Mouse (Mus musculus) intestine, postnatal 0 days (tissue): Measurements from ENCODE around the gene Gap43. TPM values are rescaled to one million over a fixed set of nuclear protein-coding genes. Genes with fewer than 3 reads are reported as not detected.
A peak's percentile ranks its signal among the peaks of the same experiment; 100 is the strongest.
"Not testable (repeated sequence)": the region's sequence is repeated elsewhere in the genome, so short reads cannot be mapped to it uniquely, and the experiment has no call there.

Experiments used
- ATAC-seq: fragments of 200-750 bp; cut with Nextera tagmentation; 2 replicates; pipeline ENCODE4 v1.8.0; 2017; ENCODE audit warnings: mild to moderate bottlenecking, moderate TSS enrichment, moderate library complexity
- H3K27ac ChIP-seq: fragments of 300-500 bp; sonication (generic); 2 replicates; pipeline ENCODE4 v1.5.1; 2014; ENCODE audit warnings: mild to moderate bottlenecking, low read depth, low read length, moderate library complexity
- H3K27me3 ChIP-seq: fragments of 300-500 bp; sonication (generic); replicated peaks from 2 replicates; pipeline ENCODE4 v1.6.1; 2014; ENCODE audit warnings: low read length, mixed read lengths; ENCODE audit not compliant: control insufficient read depth, insufficient read depth
- H3K36me3 ChIP-seq: fragments of 300-500 bp; sonication (generic); 2 replicates; pipeline ENCODE4 v1.6.1; 2014; ENCODE audit warnings: mild to moderate bottlenecking, moderate library complexity; ENCODE audit not compliant: control insufficient read depth, insufficient read depth
- H3K4me1 ChIP-seq: fragments of 300-500 bp; sonication (generic); replicated peaks from 2 replicates; pipeline ENCODE4 v1.6.1; 2014; ENCODE audit warnings: antibody characterized with exemption, low read length, mixed read lengths; ENCODE audit not compliant: control insufficient read depth, insufficient read depth
- H3K4me2 ChIP-seq: fragments of 300-500 bp; sonication (generic); replicated peaks from 2 replicates; pipeline ENCODE4 v1.6.1; 2014; ENCODE audit warnings: low read depth, mild to moderate bottlenecking, moderate library complexity
- H3K4me3 ChIP-seq: fragments of 300-500 bp; sonication (generic); 2 replicates; pipeline ENCODE4 v1.5.1; 2014; ENCODE audit warnings: low read depth, low read length
- H3K9ac ChIP-seq: fragments of 300-500 bp; sonication (generic); 2 replicates; pipeline ENCODE4 v1.6.1; 2014; ENCODE audit warnings: mild to moderate bottlenecking, low read depth, low read length
- H3K9me3 ChIP-seq: fragments of 300-500 bp; sonication (generic); 2 replicates; pipeline ENCODE4 v1.6.1; 2016; ENCODE audit warnings: mixed run types; ENCODE audit not compliant: control insufficient read depth
- CTCF ChIP-seq: sonication (generic); IDR thresholded peaks from 2 replicates; pipeline ENCODE4 v1.5.1; 2016; ENCODE audit warnings: low read depth, mild to moderate bottlenecking, control low read depth, antibody characterized with exemption, moderate library complexity
- WGBS: fragments of 180-500 bp; shearing (Covaris S2); extraction: QIAGEN DNeasy Blood & Tissue Kit; methylation state at CpG from one replicate; pipeline ENCODE4 v1.1.7; 2014; 5-methylcytosine and 5-hydroxymethylcytosine counted together
- microRNA-seq: library from miRNA; unstranded; fragments of <30 nt; microRNA quantifications from one replicate; pipeline ENCODE4, GENCODE M21; 2016
- polyA plus RNA-seq: library from polyadenylated mRNA; unstranded; fragments of >200 nt; fragmentation: Nextera tagmentation; extraction: Ambion mirVana; gene quantifications from 2 replicates; pipeline ENCODE4 v1.2.1, GENCODE M21; 2015

Gene Gap43
- polyA plus RNA-seq, 1 experiment from 2014 or later, result 39.6 TPM

DNA sequence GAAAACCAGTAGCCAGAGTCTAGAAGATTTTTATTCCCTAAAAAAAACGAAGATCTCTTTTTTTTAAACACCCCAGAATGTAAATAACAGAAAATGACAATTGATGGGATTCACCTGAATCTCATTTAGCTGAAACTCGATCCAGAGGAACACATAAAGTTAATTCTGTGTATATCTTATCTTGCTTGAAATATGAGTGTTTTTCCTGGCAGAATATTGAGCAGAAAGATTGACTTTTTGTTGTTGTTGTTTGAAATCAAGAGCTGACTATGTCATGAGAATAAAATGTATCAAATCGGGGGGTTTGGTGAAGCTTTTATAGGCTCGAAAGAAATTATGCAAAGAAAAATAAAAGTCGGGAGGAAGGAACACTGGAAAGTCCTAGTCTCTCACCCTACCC is 88.2 kb downstream of the Gap43 start:
- H3K9ac ChIP-seq, result no peak overlapping the region

DNA sequence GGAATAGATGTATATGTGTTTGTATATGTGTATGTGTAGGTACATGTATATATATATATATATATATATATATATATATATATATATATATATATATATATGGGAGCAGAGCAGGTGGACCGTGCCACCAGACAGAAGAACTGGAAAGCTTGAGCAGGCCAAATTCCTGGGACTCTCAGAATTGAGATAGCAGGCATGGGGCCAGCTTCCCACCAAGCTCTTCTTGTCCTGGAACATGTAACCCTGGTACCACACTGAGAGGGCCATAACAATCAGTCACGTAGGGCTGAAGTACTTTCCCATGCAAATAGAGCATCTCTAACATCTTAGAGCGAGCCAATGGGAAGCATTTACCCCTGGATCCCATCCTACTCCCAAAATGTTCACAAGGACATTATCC is 96.3 kb downstream of the Gap43 start:
- not testable (repeated sequence) for H3K9ac ChIP-seq, H3K4me1 ChIP-seq, H3K4me2 ChIP-seq, H3K4me3 ChIP-seq, ATAC-seq, H3K27me3 ChIP-seq, H3K9me3 ChIP-seq, H3K27ac ChIP-seq, H3K36me3 ChIP-seq
- WGBS, result 79% methylated on average over 3 of the region's 3 CpGs

More for the DNA sequence above, 88.2 kb downstream of the Gap43 start:
- ATAC-seq, result no peak
- H3K27me3 ChIP-seq, result no peaks in the 10 kb centered on the region
- no peak for TF ChIP-seq CTCF
- no peak overlapping the region for H3K27ac ChIP-seq
- no peaks in the 10 kb centered on the region for H3K36me3 ChIP-seq
- WGBS, result 64% methylated on average over 5 of the region's 5 CpGs
- no peaks in the 10 kb centered on the region for H3K4me1 ChIP-seq
- H3K9me3 ChIP-seq, result no peaks in the 10 kb centered on the region
- no peak overlapping the region for H3K4me2 ChIP-seq
- no peak overlapping the region for H3K4me3 ChIP-seq

DNA sequence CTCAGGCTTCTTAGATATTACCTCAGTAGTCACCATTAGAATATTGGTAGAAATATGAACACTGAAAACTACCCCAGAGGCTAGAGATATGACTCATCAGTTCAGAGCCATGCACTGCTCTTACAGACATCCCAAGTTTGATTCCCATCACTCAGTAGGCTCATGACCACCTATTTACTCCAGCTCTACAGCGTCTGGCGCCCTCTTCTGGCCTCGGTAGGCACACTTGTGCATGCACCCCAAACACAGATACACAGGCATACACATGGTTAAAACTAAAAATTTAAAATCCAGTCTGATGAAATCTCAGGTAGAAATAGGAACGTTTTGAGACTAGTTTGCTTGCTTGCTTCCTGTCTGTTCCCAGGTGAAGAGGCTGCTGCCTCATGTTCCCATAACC is 109.1 kb downstream of the Gap43 start:
- ATAC-seq, result no peak
- WGBS, result 63% methylated on average over 4 of the region's 4 CpGs
- H3K4me3 ChIP-seq, result no peak overlapping the region

More for the DNA sequence above, 109.1 kb downstream of the Gap43 start:
- Histone ChIP-seq H3K27me3 (no peaks in the 10 kb centered on the region), H3K4me2 (no peak overlapping the region), H3K9ac (no peak overlapping the region), H3K4me1 (no peaks in the 10 kb centered on the region), H3K27ac (no peak overlapping the region), H3K36me3 (no peaks in the 10 kb centered on the region), H3K9me3 (no peaks in the 10 kb centered on the region)
- 0 out of 2 replicates have a peak, but pooled peaks have one; percentile 11 for TF ChIP-seq CTCF

Small RNAs within 50 kb of the gene (microRNA-seq; reads per million reads assigned to microRNA genes)
- 4.6 reads per million, percentile 11 among the genes with 10 or more reads in this experiment for gene Mir6540
